Mouse (Mus musculus) naive thymus-derived CD4-positive, alpha-beta T cell, adult 2 months (primary cell): ENCODE measurements around the gene Plxnc1.

ENCODE experiments used
- DNase-seq: peaks from one replicate; pipeline ENCODE4 v3.0.0-alpha.2; 2011; ENCODE audit warnings: low read depth

The Plxnc1 gene

DNA sequence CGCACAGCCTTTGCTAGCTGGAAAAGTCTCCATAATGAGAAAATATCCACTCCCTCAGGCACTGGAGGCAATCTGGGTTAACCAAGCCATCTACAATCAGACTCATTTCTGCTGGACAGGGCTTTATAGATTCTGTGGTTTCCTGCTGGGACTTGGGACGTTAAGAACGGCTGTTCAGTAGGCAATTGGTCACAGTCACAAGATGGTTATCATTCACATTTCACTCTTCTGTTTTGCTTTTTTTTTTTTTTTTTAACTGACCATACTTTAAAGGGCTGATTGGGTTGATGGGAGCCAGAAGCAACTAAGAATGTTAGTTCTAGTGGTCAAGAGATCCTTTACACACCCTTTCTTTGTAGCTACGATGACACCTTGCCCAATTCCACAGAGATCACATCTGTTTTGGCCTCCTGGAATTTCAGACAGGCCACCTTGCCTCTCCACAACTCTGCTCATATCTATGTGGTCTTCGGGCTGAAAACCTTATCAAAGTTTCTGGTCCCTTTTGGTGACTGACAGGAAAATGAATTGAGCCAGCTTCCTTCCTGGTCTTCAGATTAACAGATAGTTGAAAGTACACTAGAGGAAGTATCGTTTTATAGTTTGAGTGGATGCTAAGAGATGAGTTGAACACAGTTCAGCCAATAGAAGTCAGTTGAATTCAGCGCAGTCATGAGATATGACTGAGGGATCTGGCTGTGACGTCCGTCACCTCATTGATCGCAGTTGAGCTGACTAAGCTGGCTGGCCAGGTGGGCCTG is 3.5 kb upstream of the Plxnc1 start:
- no peak for DNase-seq

DNA sequence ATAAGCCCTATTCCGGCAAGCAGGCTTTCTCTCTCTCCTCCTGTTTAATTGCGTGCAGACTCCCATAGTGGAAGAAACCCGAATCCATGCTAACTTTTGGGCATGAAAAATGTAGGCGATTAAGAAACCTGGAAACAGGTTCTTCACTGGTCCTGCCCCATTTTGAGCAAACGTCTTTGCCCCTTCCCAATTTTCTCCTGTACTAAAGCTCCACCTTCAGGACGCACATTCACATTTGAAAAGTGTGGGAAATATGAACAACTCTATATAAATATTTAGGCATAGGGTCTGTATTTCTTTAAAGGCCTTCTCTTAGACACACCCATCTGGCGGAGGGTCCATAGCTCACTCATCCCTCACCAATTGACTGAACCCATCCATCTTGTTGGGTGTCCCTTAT is 2.8 kb upstream of the Plxnc1 start:
- DNase-seq = no peak

DNA sequence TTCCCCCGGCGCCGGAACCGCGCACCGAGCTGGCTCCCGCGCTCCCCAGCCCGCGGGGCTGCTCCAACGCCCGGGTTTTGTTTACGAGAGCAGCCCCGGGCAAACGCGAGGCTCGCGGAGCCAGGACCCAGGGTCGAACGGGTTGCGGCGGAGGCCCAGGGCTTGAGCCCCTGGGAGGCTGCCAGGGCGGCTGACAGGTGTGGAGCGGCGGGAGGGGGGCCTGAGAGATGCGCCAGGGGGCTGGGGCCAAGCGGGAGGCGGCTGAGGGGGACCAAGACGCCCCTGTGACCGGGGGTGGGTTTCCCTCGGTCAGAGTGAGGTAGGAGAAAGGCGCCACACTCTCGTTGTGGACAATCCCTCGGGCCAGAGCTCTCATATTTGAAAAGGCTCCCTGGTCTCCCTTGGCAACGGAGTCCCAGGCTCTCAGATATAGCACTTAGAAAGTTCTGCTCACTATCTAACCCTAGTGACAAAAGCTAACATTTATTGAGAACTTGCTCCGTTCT is 624 bp upstream of the Plxnc1 start:
- DNase-seq = no peak

DNA sequence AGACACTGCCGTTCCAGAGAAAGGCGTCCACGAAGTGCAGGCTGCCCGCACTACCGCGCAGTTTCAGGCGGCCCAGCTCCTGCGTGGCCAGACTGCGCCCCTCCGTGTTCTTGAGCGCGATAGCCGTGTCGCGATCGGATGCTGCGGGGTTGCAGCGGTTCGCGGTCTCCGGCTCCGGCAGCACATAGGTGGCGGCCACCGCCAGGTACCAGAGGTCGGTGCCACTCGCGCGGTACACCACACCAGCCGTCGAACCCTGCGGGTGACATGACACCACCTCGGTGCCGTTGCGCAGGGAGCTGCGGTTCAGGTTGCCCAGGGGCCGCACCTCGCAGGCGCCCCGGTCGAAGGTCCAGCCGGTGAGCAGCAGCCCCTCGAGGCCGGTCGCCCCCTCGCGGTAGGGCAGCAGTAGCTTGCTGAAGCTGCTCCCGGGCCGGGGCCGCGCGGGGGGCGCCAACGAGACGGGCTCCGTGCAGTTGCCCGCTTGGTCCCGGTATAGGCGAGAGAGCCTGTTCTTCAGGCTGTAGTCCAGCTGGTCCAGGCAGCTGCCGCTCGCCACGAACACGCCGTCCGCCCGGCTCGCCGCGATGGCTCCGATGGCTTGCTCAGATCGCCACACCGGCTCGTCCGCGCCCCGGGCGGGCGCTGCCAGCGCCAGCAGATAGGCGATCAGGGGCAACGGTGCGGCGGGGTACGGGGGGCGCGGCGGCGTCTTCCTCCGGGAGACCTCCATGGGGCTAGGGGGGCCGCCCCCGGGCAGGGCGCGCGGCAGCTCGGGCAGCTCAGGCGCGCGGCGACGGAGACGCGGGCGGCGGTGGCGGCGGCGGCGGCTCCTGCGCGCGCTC is 567 bp downstream of the Plxnc1 start:
- peak; percentile 48 for DNase-seq

DNA sequence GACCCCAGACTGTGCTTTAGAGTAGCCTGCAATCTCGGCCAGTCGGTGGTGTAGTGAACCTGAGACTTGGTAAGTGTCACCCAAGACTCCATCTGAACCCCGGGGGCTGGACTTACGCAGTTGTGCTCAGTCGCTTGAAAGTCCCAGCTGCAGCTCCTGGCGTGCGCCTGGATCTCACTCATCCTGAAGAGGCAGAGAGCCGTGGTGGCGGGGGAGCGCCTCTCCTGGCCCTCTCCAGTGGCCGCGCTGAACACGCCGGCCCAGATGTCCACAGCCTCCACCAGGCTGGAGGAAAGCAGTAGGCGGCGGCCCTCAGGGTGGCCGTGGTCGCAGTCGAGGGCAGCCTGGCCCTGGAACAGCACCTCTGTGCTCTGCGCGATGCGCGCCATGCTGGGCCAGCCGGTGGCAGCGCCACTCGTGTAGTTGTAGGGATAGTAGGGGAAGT is 1.2 kb downstream of the Plxnc1 start:
- no peak for DNase-seq

DNA sequence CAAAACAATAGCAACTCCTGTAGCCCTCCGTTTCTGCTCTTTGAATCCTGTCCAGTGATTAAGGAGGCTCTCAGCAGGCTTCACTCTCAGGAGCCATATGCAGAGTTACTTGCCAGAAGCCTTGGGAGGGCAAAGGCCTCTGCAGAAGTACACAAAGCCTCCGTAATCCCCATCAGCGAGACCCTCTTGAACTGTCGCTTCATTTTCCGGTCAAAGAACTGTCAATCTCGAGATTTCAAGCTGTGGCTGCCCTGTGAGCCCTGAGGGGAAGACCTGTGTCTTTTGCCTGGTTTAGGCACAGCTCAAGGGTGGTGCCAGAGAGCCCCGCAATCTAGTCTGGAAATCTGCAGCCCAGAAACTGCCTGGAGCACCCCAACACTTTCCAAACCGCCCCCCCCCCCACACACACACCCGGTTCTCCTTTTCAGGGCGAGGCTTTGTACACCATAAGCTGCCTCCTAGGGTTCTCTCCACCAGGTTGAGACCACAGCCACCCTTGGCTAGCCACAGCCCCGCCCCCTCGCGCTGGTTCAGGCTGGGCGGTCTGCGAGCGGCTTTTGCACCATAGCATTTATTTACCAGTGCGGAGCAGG is 2.1 kb downstream of the Plxnc1 start:
- peak; percentile 39 for DNase-seq

DNA sequence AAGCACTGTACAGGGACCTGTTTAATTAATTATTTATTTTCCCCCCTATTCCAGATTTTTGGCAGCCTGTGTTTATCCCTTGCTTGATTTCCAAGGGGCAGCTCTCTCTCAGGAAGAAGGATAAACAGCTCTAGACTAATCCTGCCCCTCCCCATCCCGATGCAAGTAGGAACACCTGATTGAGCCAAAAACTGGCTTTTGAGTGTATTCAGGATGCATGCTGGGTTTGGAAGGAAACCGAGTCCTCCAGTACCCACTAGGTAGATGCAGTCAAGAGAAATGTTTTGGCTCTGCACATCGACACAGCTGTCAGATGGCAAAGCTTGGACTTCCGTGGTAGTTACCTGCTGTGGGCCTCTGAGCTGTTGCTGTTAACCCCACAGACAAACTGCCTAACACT is 3.1 kb downstream of the Plxnc1 start:
- no peak for DNase-seq

DNA sequence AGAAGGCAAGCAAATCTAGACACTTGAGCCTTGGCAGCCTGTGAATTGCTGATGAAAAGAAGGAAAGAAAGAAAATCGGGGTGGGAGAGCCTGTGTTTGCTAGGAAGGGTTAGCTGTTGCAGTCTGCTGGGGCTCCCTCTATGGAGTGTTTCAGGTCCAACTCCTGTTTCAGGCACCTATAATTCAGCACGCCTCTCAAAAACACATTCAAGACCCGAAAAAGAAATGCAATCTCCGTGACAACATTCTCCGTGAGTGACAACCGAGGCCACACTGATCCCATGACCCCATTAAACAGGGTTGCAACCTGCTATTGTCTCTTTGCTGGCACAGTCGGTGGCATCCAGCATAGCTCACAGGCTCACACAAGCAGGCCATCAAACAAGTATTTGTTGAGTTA is 3.8 kb downstream of the Plxnc1 start:
- DNase-seq = no peak

DNA sequence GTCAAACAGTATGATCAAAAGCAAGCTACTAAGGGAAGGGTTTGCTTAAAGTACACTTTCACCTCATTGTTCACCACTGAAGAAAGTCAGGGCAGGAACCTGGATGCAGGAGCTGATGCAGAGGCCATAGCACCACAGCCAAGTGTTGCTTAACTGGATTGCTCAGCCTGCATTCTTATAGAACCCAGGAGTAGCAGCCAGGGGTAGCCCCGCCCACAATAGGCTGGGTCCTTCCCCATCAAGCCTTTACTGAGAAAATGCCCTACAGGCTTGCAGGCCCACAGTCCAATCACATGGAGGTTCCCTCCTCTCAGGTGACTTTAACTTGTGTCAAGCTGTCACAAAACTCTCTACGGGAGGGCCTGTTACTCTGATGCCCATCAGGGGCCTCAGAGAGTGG is 4.6 kb downstream of the Plxnc1 start:
- no peak for DNase-seq

DNA sequence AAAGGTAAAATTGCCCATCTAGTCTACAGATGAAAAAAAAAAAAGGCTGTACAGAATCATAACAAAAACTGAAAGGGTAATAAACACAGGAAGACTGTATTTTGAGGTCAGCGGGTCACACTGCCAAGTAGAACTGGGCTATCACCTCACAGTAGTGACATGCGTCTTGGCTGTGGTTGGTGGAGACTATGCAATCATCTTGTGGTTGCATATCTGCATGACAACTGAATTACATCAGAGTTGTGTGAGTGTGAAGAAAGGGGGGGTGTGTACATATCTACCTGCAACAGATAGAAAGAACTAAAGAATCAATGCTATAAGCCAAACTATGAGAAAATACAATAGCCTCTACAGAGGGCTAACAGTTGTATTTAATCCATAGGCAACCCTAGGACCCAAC is 5.7 kb downstream of the Plxnc1 start:
- no peak for DNase-seq

DNA sequence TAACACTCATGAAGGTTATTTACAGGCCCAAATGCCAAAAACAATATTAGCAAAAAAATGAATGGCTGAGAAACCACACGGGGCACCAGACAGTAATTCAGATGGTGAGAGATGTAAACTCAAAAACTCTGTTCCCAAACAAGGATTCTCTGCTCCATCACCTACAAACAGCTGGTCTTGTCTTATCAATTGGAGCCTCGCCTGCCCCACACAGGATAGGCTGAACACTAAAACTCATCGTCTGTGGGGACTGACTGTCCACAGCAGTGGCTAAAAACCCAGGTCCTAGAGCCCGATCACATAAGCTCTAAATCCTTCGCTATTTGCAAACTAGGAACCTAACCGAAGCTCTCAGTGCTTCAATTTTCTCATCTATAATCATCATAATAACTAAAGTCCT is 6.3 kb downstream of the Plxnc1 start:
- no peak for DNase-seq

DNA sequence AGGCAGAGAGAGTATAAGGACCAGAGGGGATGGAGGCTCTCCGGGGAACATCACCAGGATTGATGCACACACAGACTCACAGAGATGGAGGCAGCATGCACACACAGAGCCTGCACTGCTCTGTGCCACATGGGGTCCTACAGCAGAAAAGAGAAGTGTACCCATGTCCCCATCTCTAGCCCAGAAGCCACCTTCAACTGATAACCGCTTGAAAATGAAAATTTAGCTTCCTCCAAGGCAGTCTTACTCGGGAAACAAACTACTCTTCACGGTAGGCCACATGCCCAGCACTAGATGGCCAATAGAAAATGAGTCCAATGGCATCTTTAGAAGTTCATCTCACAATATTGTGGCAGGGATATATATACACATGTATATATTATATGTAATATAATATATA is 9.4 kb downstream of the Plxnc1 start:
- DNase-seq = no peak

DNA sequence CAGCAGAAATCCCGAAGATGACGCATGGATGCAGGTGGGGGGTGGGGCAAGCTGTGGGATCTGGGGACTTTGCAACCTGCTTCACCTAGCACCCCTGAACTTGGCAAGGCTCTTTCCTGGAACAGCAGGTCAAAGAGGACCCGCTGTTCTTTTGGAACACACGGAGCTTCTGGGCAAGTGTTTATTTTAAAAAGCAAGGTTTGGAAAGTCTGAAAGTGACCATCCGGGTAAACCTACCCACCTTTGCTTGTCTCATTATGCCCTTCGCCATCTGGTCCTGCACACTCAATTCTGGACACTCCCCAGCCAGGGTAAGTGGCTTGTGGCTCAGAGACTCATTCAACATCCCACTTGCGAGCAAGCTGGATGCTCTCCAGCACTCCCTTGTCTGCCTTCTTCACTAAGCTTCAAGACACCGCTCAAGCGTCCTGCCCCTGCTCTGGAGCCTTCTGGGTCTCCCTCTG is 10.5 kb downstream of the Plxnc1 start:
- DNase-seq = no peak

DNA sequence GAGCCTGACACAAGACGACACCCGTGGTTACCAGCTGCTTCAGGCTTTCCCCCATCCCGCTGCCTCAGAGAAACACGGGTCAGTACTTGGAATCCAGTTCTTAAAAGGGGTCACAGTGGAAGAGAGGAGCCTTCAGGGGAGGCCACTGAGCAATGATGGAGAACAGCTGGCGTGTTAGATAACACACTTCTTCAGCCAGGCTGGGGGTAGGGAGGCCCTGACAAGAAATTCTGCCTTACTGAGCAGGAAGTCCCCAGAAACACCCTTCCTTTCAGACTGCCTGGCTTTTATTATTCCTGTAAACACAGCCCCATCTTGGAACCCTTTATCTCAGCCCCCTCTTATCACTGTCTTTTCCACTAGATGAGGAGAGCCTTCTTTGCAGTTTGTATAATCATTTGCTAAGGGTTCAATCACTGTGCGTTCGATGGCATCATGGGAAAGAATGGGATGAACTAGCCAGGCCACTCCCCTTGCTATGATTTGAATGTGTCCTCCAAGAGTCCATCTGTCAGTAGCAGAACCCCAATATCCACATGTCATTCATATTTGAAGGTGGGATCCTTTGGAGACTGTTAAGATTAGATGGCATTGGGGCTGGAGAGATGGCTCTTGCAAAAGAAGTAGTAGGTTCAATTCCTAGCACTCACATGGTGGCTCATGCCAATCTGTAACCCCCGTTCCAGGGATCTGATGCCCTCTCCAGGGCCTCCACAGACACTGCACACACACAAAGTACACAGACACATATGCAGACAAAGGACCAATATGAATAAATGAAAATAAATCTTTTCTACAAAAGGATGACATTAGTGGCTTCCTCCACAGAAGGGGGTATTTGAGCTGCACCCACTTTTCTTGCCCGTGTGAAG is 12.4 kb downstream of the Plxnc1 start:
- no peak for DNase-seq

DNA sequence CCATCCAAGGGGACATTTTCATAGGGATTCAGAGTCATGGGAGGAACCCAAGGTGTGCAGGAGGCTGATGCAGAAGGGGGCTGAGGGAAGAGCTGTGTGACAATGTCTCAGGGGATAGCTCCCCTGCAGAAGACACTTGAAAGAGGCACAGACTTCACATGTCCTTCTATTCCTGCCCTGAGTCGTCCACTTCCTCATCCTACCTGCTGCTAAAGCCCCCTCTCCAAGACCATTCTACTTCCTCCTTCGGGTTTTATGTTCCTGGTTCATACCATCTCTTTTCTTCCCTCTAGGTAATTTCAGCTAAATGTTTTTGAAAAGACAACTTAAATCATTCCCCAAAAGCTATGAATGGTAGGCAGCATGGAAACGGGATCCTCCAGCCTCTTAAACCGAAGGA is 16.5 kb downstream of the Plxnc1 start:
- DNase-seq = no peak

DNA sequence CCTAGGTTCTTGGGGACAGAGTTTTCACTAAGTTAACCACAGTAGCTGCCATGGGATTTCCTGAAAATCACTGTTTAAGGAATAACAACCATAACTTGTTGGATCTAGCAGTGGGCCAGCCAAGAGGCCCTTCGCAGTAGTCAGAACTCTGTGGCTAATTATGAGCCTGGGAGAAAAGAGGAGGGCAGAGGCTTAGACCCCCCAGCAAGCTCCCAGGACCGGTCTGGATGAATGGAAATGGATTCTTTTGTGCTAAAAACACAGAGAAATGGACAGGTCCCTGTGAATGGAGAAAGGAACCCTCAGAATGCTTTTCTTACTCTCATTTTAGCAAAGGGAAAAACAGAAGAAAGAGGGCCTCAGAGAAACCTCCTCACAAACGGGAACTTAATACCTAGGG is 18.3 kb downstream of the Plxnc1 start:
- no peak for DNase-seq

DNA sequence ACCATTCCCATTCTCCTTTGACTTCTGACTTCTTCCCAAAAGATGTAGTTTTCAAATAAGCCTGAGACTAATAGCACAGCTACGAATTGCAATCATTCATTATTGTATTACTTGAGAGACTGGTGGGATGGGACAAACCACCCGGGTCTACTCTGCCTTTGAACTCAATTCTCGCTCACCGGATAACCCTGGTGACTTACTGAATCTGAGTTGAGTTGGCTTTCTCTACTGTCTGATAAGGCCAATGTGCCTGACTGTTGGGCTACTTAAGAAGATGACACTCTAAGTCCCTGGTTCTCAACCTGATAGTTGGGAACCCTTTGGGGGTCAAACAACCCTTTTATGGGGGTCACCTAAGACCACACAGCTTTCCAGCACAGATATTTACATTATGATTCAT is 19.8 kb downstream of the Plxnc1 start:
- no peak for DNase-seq

DNA sequence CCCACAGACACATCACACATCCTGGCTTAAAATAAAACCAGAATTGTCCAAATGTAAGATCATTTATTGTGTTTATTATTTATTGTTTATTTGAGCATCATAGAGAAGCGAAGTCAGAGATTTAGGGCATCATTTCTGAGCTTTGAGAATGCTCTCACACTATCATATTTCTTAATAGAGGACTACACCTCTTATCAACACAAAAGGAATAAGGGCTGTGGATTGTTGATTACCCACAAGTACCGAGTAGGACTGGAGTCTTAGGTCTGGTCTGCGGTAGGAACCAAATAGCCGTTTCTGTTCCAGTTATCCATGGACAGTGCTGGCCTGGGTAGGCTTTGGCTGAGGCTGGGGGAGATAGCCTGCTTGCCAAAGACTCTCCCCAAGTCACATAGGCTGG is 20.2 kb downstream of the Plxnc1 start:
- DNase-seq = no peak

DNA sequence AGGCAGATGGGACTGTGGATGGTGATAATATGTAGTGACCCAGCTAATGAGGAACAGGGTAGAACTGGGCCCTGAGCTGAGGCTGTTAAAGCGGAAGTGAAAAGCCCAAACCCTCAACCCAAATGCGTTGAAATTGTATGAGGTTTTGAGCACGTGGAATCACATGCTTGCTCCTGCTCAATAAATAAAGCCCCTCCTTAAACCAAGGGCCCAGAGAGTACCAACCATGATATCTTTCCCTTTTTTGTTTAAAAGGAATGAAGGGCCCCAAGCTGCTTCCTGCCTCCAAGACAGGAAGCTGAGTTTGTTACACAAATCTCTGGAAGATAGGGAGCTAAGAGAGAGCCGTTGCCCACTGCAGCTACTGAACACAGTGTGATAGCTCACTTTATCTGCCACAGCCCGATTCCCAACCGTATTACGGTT is 21.3 kb downstream of the Plxnc1 start:
- DNase-seq = no peak

DNA sequence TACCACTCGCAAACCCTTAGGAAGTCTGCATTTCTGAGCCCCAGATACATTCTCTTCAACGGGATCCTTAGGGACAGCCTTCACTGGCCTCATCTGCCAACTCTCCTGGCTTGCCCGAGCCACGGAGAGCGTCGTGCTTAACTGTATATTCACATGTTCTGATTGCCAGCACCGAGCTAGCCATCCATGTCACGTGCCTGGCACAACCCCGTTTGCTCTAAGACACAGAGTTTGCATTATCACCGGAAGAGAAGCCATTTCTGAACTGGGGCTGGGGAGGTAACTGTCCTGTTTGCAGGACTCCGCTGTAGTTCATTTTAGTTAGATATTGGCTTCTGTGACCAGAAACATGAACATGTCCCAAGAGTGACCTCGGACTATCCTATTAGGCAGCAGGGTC is 21.8 kb downstream of the Plxnc1 start:
- no peak for DNase-seq

DNA sequence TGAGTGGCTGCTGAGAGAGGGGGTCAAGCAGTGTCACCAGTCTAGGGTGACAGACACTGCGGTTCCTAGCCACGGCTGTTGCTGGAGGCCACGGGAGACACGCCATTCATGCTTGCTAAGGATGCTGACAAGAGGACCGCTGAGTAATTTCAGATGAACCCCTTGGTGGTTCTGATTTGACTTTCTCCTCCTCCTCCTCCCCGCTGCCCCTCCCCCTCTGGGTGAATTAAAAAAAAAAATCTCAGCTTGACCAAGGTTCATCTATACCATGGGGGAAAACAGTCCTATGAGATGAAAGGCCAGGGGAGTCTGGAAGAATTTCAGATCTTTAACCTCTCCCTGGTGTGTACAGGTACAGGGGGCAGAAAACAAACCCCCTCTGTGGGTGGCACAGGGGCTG is 22.9 kb downstream of the Plxnc1 start:
- no peak for DNase-seq

DNA sequence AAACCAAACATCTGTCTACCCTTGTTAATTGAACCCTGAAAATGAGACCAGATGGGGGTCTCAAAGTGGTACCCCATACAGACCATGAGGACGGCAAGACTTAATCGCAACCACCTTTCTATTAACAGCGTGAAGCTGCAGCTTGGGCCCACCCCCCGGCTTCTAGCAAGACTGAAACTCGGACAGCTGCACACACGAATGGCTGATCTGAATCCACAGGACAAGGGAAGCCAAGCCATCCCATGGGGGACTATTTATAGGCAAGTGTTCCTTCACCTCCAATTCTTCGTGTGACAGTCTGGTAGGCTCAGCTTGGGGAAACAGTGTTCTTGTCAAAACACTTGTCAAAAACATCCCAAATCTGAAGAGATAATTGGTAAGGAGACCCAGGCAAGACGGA is 24.1 kb downstream of the Plxnc1 start:
- no peak for DNase-seq
